Mouse (Mus musculus) embryonic facial prominence, embryonic 11.5 days (tissue): ENCODE results near the gene Kcnk6. TPM values are rescaled to one million over a fixed set of nuclear protein-coding genes. Genes with fewer than 3 reads are reported as not detected.
"Not testable (repeated sequence)": the region's sequence is repeated elsewhere in the genome, so short reads cannot be mapped to it uniquely, and the experiment has no call there.

Experiments
- ATAC-seq: fragments of 200-750 bp; cut with Nextera tagmentation; replicated peaks from 2 replicates; pipeline ENCODE4 v1.8.0; 2017; ENCODE audit warnings: low read depth; ENCODE audit not compliant: insufficient number of reproducible peaks, low FRiP score, low TSS enrichment
- DNase-seq: peaks from one replicate; pipeline ENCODE4 v3.0.0-alpha.2; 2015; ENCODE audit warnings: low spot score
- H3K27ac ChIP-seq: fragments of 300-500 bp; sonication (generic); replicated peaks from 2 replicates; pipeline ENCODE4 v1.5.1; 2014; ENCODE audit warnings: mild to moderate bottlenecking, low read depth, low read length, control low read depth
- H3K27me3 ChIP-seq: fragments of 300-500 bp; sonication (generic); 2 replicates; pipeline ENCODE4 v1.6.1; 2014; ENCODE audit warnings: mild to moderate bottlenecking, low read length, moderate library complexity, mixed read lengths; ENCODE audit not compliant: control insufficient read depth, insufficient read depth
- H3K36me3 ChIP-seq: fragments of 300-500 bp; sonication (generic); replicated peaks from 2 replicates; pipeline ENCODE4 v1.6.1; 2014; ENCODE audit warnings: low read depth, mild to moderate bottlenecking, low read length, moderate library complexity, mixed read lengths; ENCODE audit not compliant: control insufficient read depth, insufficient read depth
- H3K4me1 ChIP-seq: fragments of 300-500 bp; sonication (generic); 2 replicates; pipeline ENCODE4 v1.6.1; 2014; ENCODE audit warnings: low read length, mixed read lengths; ENCODE audit not compliant: control insufficient read depth, insufficient read depth
- H3K4me2 ChIP-seq: fragments of 300-500 bp; sonication (generic); 2 replicates; pipeline ENCODE4 v1.6.1; 2014; ENCODE audit warnings: low read depth, mild to moderate bottlenecking, control low read depth, low read length, moderate library complexity
- H3K4me3 ChIP-seq: fragments of 300-500 bp; sonication (generic); 2 replicates; pipeline ENCODE4 v1.5.1; 2014; ENCODE audit warnings: low read depth, low read length, control low read depth
- H3K9ac ChIP-seq: fragments of 300-500 bp; sonication (generic); replicated peaks from 2 replicates; pipeline ENCODE4 v1.6.1; 2014; ENCODE audit warnings: mild to moderate bottlenecking, control low read depth, low read length
- H3K9me3 ChIP-seq: fragments of 300-500 bp; sonication (generic); replicated peaks from 2 replicates; pipeline ENCODE4 v1.6.1; 2016; ENCODE audit warnings: mild to moderate bottlenecking, low read length, inconsistent platforms, mixed read lengths; ENCODE audit not compliant: control insufficient read depth
- WGBS: fragments of 180-500 bp; shearing (Covaris S2); extraction: QIAGEN DNeasy Blood & Tissue Kit; methylation state at CpG from one replicate; pipeline ENCODE4 v1.1.7; 2014; 5-methylcytosine and 5-hydroxymethylcytosine counted together
- polyA plus RNA-seq: library from polyadenylated mRNA; unstranded; fragments of >200 nt; fragmentation: Nextera tagmentation; extraction: Ambion mirVana; gene quantifications from 2 replicates; pipeline ENCODE4 v1.2.1, GENCODE M21; 2014

Gene Kcnk6
- polyA plus RNA-seq, 1 experiment from 2014 or later = 0.45 TPM

DNA sequence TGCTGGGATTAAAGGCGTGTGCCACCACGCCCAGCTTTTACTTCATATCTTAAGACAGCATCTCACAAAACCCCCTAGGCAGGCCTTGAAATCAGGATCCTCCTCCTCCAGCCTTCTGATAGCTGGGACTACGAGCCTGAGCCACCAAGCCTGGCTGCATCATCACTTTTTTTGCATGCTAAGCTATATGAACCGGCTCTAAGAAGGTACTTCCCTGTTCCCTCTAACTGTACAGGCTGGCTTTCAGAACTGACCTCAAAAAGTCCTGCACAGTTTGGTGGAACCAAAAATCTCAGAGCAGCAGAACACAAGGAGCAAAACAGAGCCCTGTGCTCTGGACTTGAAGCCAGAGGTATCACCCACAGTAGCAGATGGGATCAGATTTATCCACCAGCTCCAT, 4.1 kb downstream of the Kcnk6 start:
- no peak overlapping the region for H3K4me2 ChIP-seq
- DNase-seq (no peak), ATAC-seq (no peak)
- WGBS = 74% methylated on average over 4 of the region's 4 CpGs
- H3K36me3 ChIP-seq = no peaks in the 10 kb centered on the region
- H3K27ac ChIP-seq = no peak overlapping the region
- H3K9me3 ChIP-seq = no peaks in the 10 kb centered on the region
- H3K4me1 ChIP-seq = peaks cover 13% of the 10 kb centered on the region
- H3K9ac ChIP-seq = no peak overlapping the region
- no peak overlapping the region for H3K4me3 ChIP-seq
- H3K27me3 ChIP-seq = peaks cover 15% of the 10 kb centered on the region

DNA sequence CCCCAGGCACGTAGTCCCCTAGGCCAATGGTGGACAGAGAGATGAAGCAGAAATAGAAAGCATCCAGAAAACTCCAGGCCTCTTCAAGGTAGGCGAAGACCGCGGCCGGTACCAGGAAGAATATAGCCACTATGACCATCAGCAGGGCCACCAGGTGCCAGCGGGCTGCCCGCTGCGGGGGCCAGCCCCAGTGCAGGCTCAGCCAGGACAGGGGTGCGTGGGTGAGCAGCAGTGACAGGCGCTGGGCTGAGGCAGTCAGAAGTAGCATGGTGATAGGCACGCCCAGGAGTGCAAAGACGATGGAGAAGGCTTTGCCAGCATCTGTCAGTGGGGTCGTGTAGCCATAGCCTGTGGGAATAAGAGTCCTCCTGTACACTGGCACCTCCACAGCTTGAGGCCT, 6.8 kb downstream of the Kcnk6 start:
- H3K4me3 ChIP-seq = no peak overlapping the region

DNA sequence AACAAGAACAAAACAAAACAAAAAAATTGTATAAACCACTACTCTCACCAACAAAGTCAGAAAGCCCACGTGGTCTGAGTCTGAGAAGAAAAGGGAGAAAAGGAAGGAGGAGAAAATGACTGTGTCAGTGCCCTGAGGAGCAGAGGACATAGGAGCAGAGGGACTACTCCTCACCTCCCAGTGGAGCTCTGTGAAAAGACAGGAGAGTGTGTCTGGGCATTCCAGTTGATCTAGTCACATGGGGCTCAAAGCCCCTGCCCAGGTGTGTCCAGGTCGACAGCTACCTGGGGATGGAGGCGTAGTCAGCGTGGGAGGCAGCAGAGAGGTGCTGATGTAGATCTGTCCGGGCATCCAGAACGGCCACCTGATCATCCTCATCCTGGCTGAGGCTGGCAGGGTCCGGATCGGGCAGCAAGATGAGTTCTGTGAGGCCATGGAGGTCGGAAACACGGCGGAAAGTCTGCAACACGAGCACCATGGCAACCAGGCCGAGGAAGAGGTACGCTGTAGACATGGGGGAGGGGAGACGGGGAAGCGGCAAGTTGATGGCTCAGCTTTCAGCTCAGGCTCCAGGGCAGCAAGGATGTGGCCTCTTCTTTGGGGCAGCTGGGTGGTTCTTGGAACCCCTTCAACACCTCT, 7.4 kb downstream of the Kcnk6 start:
- WGBS = 8% methylated on average over 16 of the region's 16 CpGs
- peak; percentile 47; the same call in 1 of the 2 replicates for ATAC-seq
- peak overlapping the region; percentile 39 for H3K9ac ChIP-seq

More for the DNA sequence above, 6.8 kb downstream of the Kcnk6 start:
- DNase-seq (no peak), ATAC-seq (0 out of 2 replicates have a peak, but pooled peaks have one; percentile 42)
- WGBS = 72% methylated on average over 13 of the region's 13 CpGs
- H3K27me3 ChIP-seq = no peaks in the 10 kb centered on the region
- H3K36me3 ChIP-seq = no peaks in the 10 kb centered on the region
- H3K27ac ChIP-seq = no peak overlapping the region
- H3K9ac ChIP-seq = peak overlapping the region; percentile 39
- H3K4me1 ChIP-seq = peaks cover 9% of the 10 kb centered on the region
- no peaks in the 10 kb centered on the region for H3K9me3 ChIP-seq
- H3K4me2 ChIP-seq = peak overlapping the region; percentile 42

DNA sequence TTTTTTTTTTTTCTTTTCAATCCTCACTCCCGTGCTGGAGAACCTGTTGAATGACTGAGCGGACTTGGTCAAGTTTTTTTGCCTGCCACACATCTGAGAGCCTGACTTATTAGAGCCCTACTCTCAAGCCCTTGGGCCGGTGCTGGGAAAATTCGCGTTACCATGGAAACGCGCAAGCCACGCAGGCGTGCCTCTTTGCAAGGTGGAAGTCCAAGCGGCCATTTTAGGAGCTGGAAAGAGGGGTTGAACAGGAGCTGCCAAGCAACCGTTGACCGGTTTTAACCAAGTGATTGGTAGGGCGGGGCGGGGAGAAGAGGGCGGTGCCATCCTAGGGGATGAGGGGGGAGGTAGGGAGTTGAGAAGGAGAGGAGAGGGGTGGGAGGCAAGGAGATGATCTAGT, 17.5 kb downstream of the Kcnk6 start:
- ATAC-seq (no peak), DNase-seq (no peak)
- no peaks in the 10 kb centered on the region for H3K36me3 ChIP-seq
- H3K4me3 ChIP-seq = no peak overlapping the region
- H3K27ac ChIP-seq = no peak overlapping the region
- H3K4me2 ChIP-seq = no peak overlapping the region
- no peaks in the 10 kb centered on the region; the same call in 1 of the 2 replicates for H3K27me3 ChIP-seq
- H3K4me1 ChIP-seq = no peaks in the 10 kb centered on the region
- WGBS = 46% methylated on average over 15 of the region's 15 CpGs
- no peaks in the 10 kb centered on the region; the same call in 1 of the 2 replicates for H3K9me3 ChIP-seq
- no peak overlapping the region for H3K9ac ChIP-seq

More for the DNA sequence above, 7.4 kb downstream of the Kcnk6 start:
- H3K9me3 ChIP-seq = no peaks in the 10 kb centered on the region
- H3K4me2 ChIP-seq = peak overlapping the region; percentile 42
- no peaks in the 10 kb centered on the region for H3K36me3 ChIP-seq
- H3K27ac ChIP-seq = no peak overlapping the region
- DNase-seq = peak; percentile 75
- H3K27me3 ChIP-seq = no peaks in the 10 kb centered on the region
- peak overlapping the region; percentile 15; the same call in 1 of the 2 replicates for H3K4me3 ChIP-seq
- H3K4me1 ChIP-seq = peaks cover 9% of the 10 kb centered on the region

DNA sequence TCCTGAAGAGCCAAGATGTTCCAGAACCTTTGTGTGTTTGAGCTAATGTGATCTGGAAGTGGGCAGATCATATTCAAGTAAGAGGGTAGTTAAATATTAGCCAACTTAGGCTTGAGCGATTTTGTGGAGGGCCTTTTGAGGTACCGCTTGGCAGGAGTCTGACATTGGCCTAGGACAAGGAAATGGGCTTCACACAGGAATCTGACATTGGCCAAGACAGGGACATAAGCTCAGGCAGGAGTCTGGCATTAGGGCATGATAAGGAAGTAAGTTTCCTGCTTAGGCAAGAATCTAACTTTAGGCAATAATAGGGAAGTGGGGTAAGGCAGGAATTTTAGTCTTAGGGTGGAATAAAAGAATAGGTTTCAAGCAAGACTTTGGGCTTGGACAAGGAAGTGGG, 18.1 kb downstream of the Kcnk6 start:
- H3K4me3 ChIP-seq = no peak overlapping the region
- H3K27me3 ChIP-seq = no peaks in the 10 kb centered on the region; the same call in 1 of the 2 replicates
- H3K4me1 ChIP-seq = no peaks in the 10 kb centered on the region
- ATAC-seq (no peak), DNase-seq (no peak)
- 69% methylated on average over 2 of the region's 2 CpGs for WGBS
- H3K9ac ChIP-seq = no peak overlapping the region
- no peaks in the 10 kb centered on the region for H3K36me3 ChIP-seq
- no peaks in the 10 kb centered on the region for H3K9me3 ChIP-seq
- no peak overlapping the region for H3K4me2 ChIP-seq
- no peak overlapping the region for H3K27ac ChIP-seq

DNA sequence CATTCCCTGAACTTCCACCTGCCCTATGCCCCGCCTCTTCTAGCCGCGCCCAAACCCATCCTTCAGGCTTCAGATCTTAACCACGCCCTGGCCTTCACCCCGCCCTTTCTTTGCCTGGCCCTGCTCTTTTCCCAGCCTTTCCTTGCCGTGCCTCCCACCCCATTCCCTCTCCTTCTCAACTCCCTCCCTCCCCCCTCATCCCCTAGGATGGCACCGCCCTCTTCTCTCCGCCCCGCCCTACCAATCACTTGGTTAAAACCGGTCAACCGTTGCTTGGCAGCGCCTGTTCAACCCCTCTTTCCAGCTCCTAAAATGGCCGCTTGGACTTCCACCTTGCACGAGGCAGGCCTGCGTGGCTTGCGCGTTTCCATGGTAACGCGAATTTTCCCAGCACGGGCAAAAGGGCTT, 18.6 kb downstream of the Kcnk6 start, which contains the start of gene Catsperg1:
Gene Catsperg1 (minus strand): TSS at position 361 of the 408 bp plus-strand sequence.
- H3K27ac ChIP-seq = no peak within 1 kb of the TSS
- H3K27me3 ChIP-seq = no peaks in the 10 kb centered on the region; the same call in 1 of the 2 replicates
- peak within 1 kb of the TSS; percentile 19 for H3K4me2 ChIP-seq
- no peaks in the 10 kb centered on the region for H3K36me3 ChIP-seq
- peak; percentile 57 for ATAC-seq
- H3K9me3 ChIP-seq = no peaks in the 10 kb centered on the region
- WGBS = 2% methylated on average over 20 of the region's 20 CpGs
- H3K4me3 ChIP-seq = no peak within 1 kb of the TSS
- H3K4me1 ChIP-seq = no peaks in the 10 kb centered on the region
- DNase-seq = peak; percentile 75
- H3K9ac ChIP-seq = no peak within 1 kb of the TSS

DNA sequence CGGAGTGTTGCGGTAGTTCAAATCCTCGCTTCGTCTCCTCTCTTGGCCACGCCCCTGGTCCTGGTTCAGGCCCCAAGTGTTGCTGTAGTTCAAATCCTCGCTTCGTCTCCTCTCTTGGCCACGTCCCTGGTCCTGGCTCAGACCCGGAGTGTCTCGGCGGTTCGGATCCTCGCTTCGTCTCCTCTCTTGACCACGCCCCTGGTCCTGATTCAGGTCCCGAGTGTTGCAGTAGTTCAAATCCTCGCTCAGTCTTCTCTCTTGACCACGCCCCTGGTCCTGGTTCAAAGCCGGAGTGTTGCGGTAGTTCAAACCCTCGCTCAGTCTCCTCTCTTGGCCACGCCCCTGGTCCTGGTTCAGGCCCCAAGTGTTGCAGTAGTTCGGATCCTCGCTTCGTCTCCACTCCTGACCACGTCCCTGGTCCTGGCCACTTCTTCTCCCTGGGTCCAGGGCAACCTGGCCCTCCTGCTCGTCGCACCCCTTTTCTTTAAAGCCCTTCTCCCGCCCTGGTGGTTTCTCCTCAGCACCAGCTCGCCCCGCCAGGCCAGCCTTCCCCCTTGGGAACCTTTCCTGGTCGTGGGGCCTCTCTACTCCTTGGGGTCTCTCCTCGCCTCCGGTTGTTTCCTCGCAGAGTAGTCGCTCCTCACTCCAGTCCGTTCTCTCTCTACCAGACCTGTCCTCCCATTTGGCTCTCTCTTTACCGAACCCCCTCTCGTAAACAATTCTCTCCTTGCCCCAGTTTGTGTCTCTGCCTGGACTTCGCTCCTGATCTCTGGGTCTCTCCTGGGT, 19.3 kb downstream of the Kcnk6 start:
- H3K4me2 ChIP-seq, H3K27me3 ChIP-seq, DNase-seq, H3K4me3 ChIP-seq, H3K4me1 ChIP-seq, H3K9ac ChIP-seq, H3K27ac ChIP-seq, H3K9me3 ChIP-seq, H3K36me3 ChIP-seq, ATAC-seq: not testable (repeated sequence)
- whole genome bisulfite sequencing = 14% methylated on average over 40 of the region's 40 CpGs
